Mouse (Mus musculus) neural tube, embryonic 13.5 days (tissue): Measurements from ENCODE around the gene Ampd3. TPM values are rescaled to one million over a fixed set of nuclear protein-coding genes. Genes with fewer than 3 reads are reported as not detected.

ENCODE experiments used
- ATAC-seq: fragments of 200-750 bp; cut with Nextera tagmentation; 2 replicates; pipeline ENCODE4 v1.8.0; 2017; ENCODE audit warnings: low read depth, mild to moderate bottlenecking, moderate TSS enrichment, moderate library complexity
- H3K27ac ChIP-seq: fragments of 300-500 bp; sonication (generic); replicated peaks from 2 replicates; pipeline ENCODE4 v1.5.1; 2015; ENCODE audit warnings: moderate library complexity, mild to moderate bottlenecking, inconsistent platforms
- H3K27me3 ChIP-seq: fragments of 300-500 bp; sonication (generic); 2 replicates; pipeline ENCODE4 v1.6.1; 2015; ENCODE audit warnings: mild to moderate bottlenecking, inconsistent platforms
- H3K36me3 ChIP-seq: fragments of 300-500 bp; sonication (generic); 2 replicates; pipeline ENCODE4 v1.6.1; 2015; ENCODE audit warnings: mild to moderate bottlenecking, inconsistent platforms
- H3K4me1 ChIP-seq: fragments of 300-500 bp; sonication (generic); replicated peaks from 2 replicates; pipeline ENCODE4 v1.6.1; 2015; ENCODE audit warnings: inconsistent platforms
- H3K4me2 ChIP-seq: fragments of 300-500 bp; sonication (generic); 2 replicates; pipeline ENCODE4 v1.6.1; 2015; ENCODE audit warnings: inconsistent platforms, mild to moderate bottlenecking, moderate library complexity
- H3K4me3 ChIP-seq: fragments of 300-500 bp; sonication (generic); 2 replicates; pipeline ENCODE4 v1.5.1; 2015; ENCODE audit warnings: mild to moderate bottlenecking, inconsistent platforms
- H3K9ac ChIP-seq: fragments of 300-500 bp; sonication (generic); 2 replicates; pipeline ENCODE4 v1.6.1; 2015; ENCODE audit warnings: moderate library complexity, mild to moderate bottlenecking, inconsistent platforms
- H3K9me3 ChIP-seq: fragments of 300-500 bp; sonication (generic); 2 replicates; pipeline ENCODE4 v1.6.1; 2016; ENCODE audit warnings: inconsistent platforms
- WGBS: fragments of 180-500 bp; shearing (Covaris S2); methylation state at CpG from one replicate; pipeline ENCODE4 v1.1.7; 2015; 5-methylcytosine and 5-hydroxymethylcytosine counted together
- microRNA-seq: library from miRNA; unstranded; fragments of <30 nt; microRNA quantifications from one replicate; pipeline ENCODE4, GENCODE M21; 2016
- polyA plus RNA-seq: library from polyadenylated mRNA; unstranded; fragments of >200 nt; fragmentation: Nextera tagmentation; extraction: Ambion mirVana; gene quantifications from 2 replicates; pipeline ENCODE4 v1.2.1, GENCODE M21; 2015

Gene Ampd3
- polyA plus RNA-seq, 1 experiment from 2014 or later = 5.4 TPM

GRCm38 (mm10) chr7:110854519-110854918, 86.5 kb downstream of the Ampd3 start:
- no peaks in the 10 kb centered on the region for H3K9me3 ChIP-seq
- no peak overlapping the region for H3K4me2 ChIP-seq
- H3K27me3 ChIP-seq = no peaks in the 10 kb centered on the region
- H3K4me3 ChIP-seq = no peak overlapping the region
- H3K36me3 ChIP-seq = no peaks in the 10 kb centered on the region
- 53% methylated on average over 3 of the region's 3 CpGs for WGBS
- H3K9ac ChIP-seq = no peak overlapping the region
- H3K4me1 ChIP-seq = peaks cover 6% of the 10 kb centered on the region; the same call in 1 of the 2 replicates
- no peak overlapping the region for H3K27ac ChIP-seq
- no peak for ATAC-seq

- ATAC-seq = no peak
- 77% methylated on average over 8 of the region's 8 CpGs for WGBS
- Histone ChIP-seq H3K9me3 (no peaks in the 10 kb centered on the region), H3K9ac (no peak overlapping the region), H3K4me1 (peaks cover 6% of the 10 kb centered on the region; the same call in 1 of the 2 replicates), H3K4me3 (no peak overlapping the region), H3K27me3 (no peaks in the 10 kb centered on the region), H3K36me3 (no peaks in the 10 kb centered on the region), H3K4me2 (no peak overlapping the region), H3K27ac (no peak overlapping the region)
Observed at GRCm38 (mm10) chr7:110854927-110855546, 87.0 kb downstream of the Ampd3 start.

- no peaks in the 10 kb centered on the region for H3K9me3 ChIP-seq
- H3K36me3 ChIP-seq = no peaks in the 10 kb centered on the region
- WGBS = 95% methylated on average over 1 of the region's 1 CpGs
- no peak overlapping the region for H3K27ac ChIP-seq
- H3K4me1 ChIP-seq = peaks cover 6% of the 10 kb centered on the region; the same call in 1 of the 2 replicates
- H3K4me3 ChIP-seq = no peak overlapping the region
- no peak overlapping the region for H3K9ac ChIP-seq
- no peak for ATAC-seq
- no peak overlapping the region for H3K4me2 ChIP-seq
- no peaks in the 10 kb centered on the region for H3K27me3 ChIP-seq
Observed at GRCm38 (mm10) chr7:110855604-110856003, 87.6 kb downstream of the Ampd3 start.

GRCm38 (mm10) chr7:110860129-110860528, 92.1 kb downstream of the Ampd3 start:
- no peak for ATAC-seq
- Histone ChIP-seq H3K9me3 (no peaks in the 10 kb centered on the region), H3K9ac (no peak overlapping the region), H3K4me1 (peaks cover 12% of the 10 kb centered on the region), H3K27me3 (no peaks in the 10 kb centered on the region), H3K4me2 (no peak overlapping the region), H3K4me3 (no peak overlapping the region), H3K36me3 (no peaks in the 10 kb centered on the region), H3K27ac (no peak overlapping the region)
- 77% methylated on average over 5 of the region's 5 CpGs for WGBS

Small RNA genes lying within 50 kb of the gene (microRNA-seq; reads per million reads assigned to microRNA genes)
- gene Gm47282 = not detected

Other genes with a start within 250 kb of the Ampd3 start
- gene Sbf2, start 153.3 kb upstream of the Ampd3 start, polyA plus RNA-seq = 47.4 and 48.5 TPM in 2 replicates
- gene Adm, start 140.5 kb upstream of the Ampd3 start, polyA plus RNA-seq = 2.7 and 4.8 TPM in 2 replicates
- gene Rnf141, start 76.3 kb downstream of the Ampd3 start, polyA plus RNA-seq = 30.0 and 32.2 TPM in 2 replicates
- gene Lyve1, start 95.0 kb downstream of the Ampd3 start, polyA plus RNA-seq = 8.1 and 8.2 TPM in 2 replicates
- gene Mrvi1, start 214.3 kb downstream of the Ampd3 start, polyA plus RNA-seq = 1.5 and 1.6 TPM in 2 replicates